Mouse (Mus musculus) olfactory bulb, adult 2 months (tissue): Measurements from ENCODE around the gene Eif2s2.

Experiments
- CTCF ChIP-seq: fragments of 200-500 bp; IDR thresholded peaks from 2 replicates; pipeline ENCODE4 v1.5.1; 2012; ENCODE audit warnings: low read depth, mild to moderate bottlenecking, low read length, moderate library complexity; ENCODE audit not compliant: insufficient read depth
- POLR2A ChIP-seq: fragments of 200-500 bp; IDR thresholded peaks from 2 replicates; pipeline ENCODE4 v1.6.1; 2012; ENCODE audit warnings: mild to moderate bottlenecking, low read depth, low read length, moderate library complexity; ENCODE audit not compliant: insufficient read depth

- TF ChIP-seq CTCF: no peak
- no peak for TF ChIP-seq POLR2A
Measured at GRCm38 (mm10) chr2:154902111-154902510, 9.4 kb upstream of the Eif2s2 start.
